Mouse (Mus musculus): Measurements from ENCODE around the gene Itpa. TPM values are rescaled to one million over a fixed set of nuclear protein-coding genes. Genes with fewer than 3 reads are reported as not detected.

Gene Itpa
- total and polyA plus RNA-seq, 3 experiments = 102 to 137 TPM; not detected in 1

GRCm38 (mm10) chr2:130727752-130728151 is 60.3 kb downstream of the Itpa start:
- Histone ChIP-seq H3K27me3 (ENCODE audit: control insufficient read depth in 1 of 2, insufficient read depth in 2 of 2, low read length in 2 of 2) (no peaks in the 10 kb centered on the region), H3K36me3 (ENCODE audit: control insufficient read depth in 1 of 2, insufficient read depth in 2 of 2, low read length in 2 of 2) (peaks cover 0 to 6% of the 10 kb centered on the region in 2 experiments; a peak in 1 of 4 replicates)

GRCm38 (mm10) chr2:130728906-130729585 is 61.6 kb downstream of the Itpa start:
- Histone ChIP-seq H3K4me1 (ENCODE audit: control insufficient read depth in 1 of 2, insufficient read depth in 2 of 2, low read length in 2 of 2) (no peaks in the 10 kb centered on the region; a peak in 1 of 4 replicates), H3K79me2 (ENCODE audit: control insufficient read depth, insufficient read depth, low read length, poor library complexity) (no peaks in the 10 kb centered on the region), H3K36me3 (ENCODE audit: control insufficient read depth in 1 of 2, insufficient read depth in 2 of 2, low read length in 2 of 2) (peaks cover 0 to 6% of the 10 kb centered on the region in 2 experiments; a peak in 1 of 4 replicates)

More at GRCm38 (mm10) chr2:130727752-130728151, 60.3 kb downstream of the Itpa start:
- Histone ChIP-seq H3K4me3 (ENCODE audit: control insufficient read depth in 1 of 2, insufficient read depth in 1 of 2, low read depth in 2 of 2, low read length in 2 of 2) (no peak overlapping the region), H3K27ac (ENCODE audit: control insufficient read depth, low read depth, low read length) (no peak overlapping the region), H3K9ac (ENCODE audit: control insufficient read depth, low read depth, low read length, poor library complexity, severe bottlenecking) (no peak overlapping the region), H3K9me3 (replicated peaks; ENCODE audit: insufficient read depth, low read length) (no peaks in the 10 kb centered on the region), H3K4me1 (ENCODE audit: control insufficient read depth in 1 of 2, insufficient read depth in 2 of 2, low read length in 2 of 2) (no peaks in the 10 kb centered on the region; a peak in 1 of 4 replicates), H3K79me2 (ENCODE audit: control insufficient read depth, insufficient read depth, low read length, poor library complexity) (no peaks in the 10 kb centered on the region)
- DNase-seq (ENCODE audit: low read depth, low spot score) = peak; percentile 18
- TF ChIP-seq ZKSCAN1 (IDR thresholded peaks at IDR 0.05; ENCODE audit: low read depth, low read length) (peak; percentile 95), ELF1 (IDR thresholded peaks at IDR 0.05; ENCODE audit: low read depth, low read length) (no peak)

GRCm38 (mm10) chr2:130730746-130731145 is 63.3 kb downstream of the Itpa start:
- no peaks in the 10 kb centered on the region; a peak in 1 of 4 replicates for H3K4me1 ChIP-seq (ENCODE audit: control insufficient read depth in 1 of 2, insufficient read depth in 2 of 2, low read length in 2 of 2)
- peaks cover 0 to 6% of the 10 kb centered on the region in 2 experiments; a peak in 1 of 4 replicates for H3K36me3 ChIP-seq (ENCODE audit: control insufficient read depth in 1 of 2, insufficient read depth in 2 of 2, low read length in 2 of 2)
- DNase-seq (ENCODE audit: low read depth, low spot score) = no peak
- H3K9ac ChIP-seq (ENCODE audit: control insufficient read depth, low read depth, low read length, poor library complexity, severe bottlenecking) = no peak overlapping the region
- H3K9me3 ChIP-seq (replicated peaks; ENCODE audit: insufficient read depth, low read length) = no peaks in the 10 kb centered on the region
- no peak overlapping the region for H3K27ac ChIP-seq (ENCODE audit: control insufficient read depth, low read depth, low read length)
- no peaks in the 10 kb centered on the region for H3K79me2 ChIP-seq (ENCODE audit: control insufficient read depth, insufficient read depth, low read length, poor library complexity)
- H3K4me3 ChIP-seq (ENCODE audit: control insufficient read depth in 1 of 2, insufficient read depth in 1 of 2, low read depth in 2 of 2, low read length in 2 of 2) = no peak overlapping the region
- H3K27me3 ChIP-seq (ENCODE audit: control insufficient read depth in 1 of 2, insufficient read depth in 2 of 2, low read length in 2 of 2) = no peaks in the 10 kb centered on the region
- TF ChIP-seq ZMIZ1 (IDR thresholded peaks at IDR 0.05; ENCODE audit: low read depth, low read length) (no peak), KAT2A (conservative IDR thresholded peaks at IDR 0.05; ENCODE audit: low read depth, low read length) (no peak), CHD2 (IDR thresholded peaks at IDR 0.05; ENCODE audit: low read length) (no peak), USF2 (IDR thresholded peaks at IDR 0.05; ENCODE audit: borderline replicate concordance in 1 of 2, insufficient read depth in 1 of 2, low read depth in 1 of 2, low read length in 2 of 2) (no peak), SMC3 (IDR thresholded peaks at IDR 0.05; ENCODE audit: low read depth, low read length) (no peak), TCF12 (IDR thresholded peaks at IDR 0.05; ENCODE audit: low read depth, low read length) (no peak), MEF2A (IDR thresholded peaks at IDR 0.05; ENCODE audit: extremely low read depth, insufficient replicate concordance, low read depth, low read length, poor library complexity, severe bottlenecking) (no peak), GABPA (IDR thresholded peaks at IDR 0.05; ENCODE audit: low read depth, low read length) (no peak), MAZ (IDR thresholded peaks at IDR 0.05; ENCODE audit: low read depth, low read length) (no peak), ZNF384 (IDR thresholded peaks at IDR 0.05; ENCODE audit: low read depth, low read length) (no peak), POLR2A (IDR thresholded peaks at IDR 0.05; ENCODE audit: control insufficient read depth in 1 of 2, insufficient read depth in 1 of 2, low read depth in 1 of 2, low read length in 2 of 2, poor library complexity in 1 of 2) (no peak), MYB (IDR thresholded peaks at IDR 0.05; ENCODE audit: low read depth, low read length) (no peak), NELFE (IDR thresholded peaks at IDR 0.05; ENCODE audit: low read depth, low read length) (no peak), BHLHE40 (IDR thresholded peaks at IDR 0.05; ENCODE audit: borderline replicate concordance, low read depth, low read length) (no peak), NRF1 (IDR thresholded peaks at IDR 0.05; ENCODE audit: insufficient read depth, low read depth, low read length, poor library complexity, severe bottlenecking) (no peak), GATA1 (IDR thresholded peaks at IDR 0.05; ENCODE audit: low read depth, low read length) (no peak)

More at GRCm38 (mm10) chr2:130728906-130729585, 61.6 kb downstream of the Itpa start:
- no peaks in the 10 kb centered on the region for H3K27me3 ChIP-seq (ENCODE audit: control insufficient read depth in 1 of 2, insufficient read depth in 2 of 2, low read length in 2 of 2)
- no peak for DNase-seq (ENCODE audit: low read depth, low spot score)
- H3K9ac ChIP-seq (ENCODE audit: control insufficient read depth, low read depth, low read length, poor library complexity, severe bottlenecking) = no peak overlapping the region
- no peaks in the 10 kb centered on the region for H3K9me3 ChIP-seq (replicated peaks; ENCODE audit: insufficient read depth, low read length)
- H3K27ac ChIP-seq (ENCODE audit: control insufficient read depth, low read depth, low read length) = no peak overlapping the region
- H3K4me3 ChIP-seq (ENCODE audit: control insufficient read depth in 1 of 2, insufficient read depth in 1 of 2, low read depth in 2 of 2, low read length in 2 of 2) = no peak overlapping the region
- TF ChIP-seq CHD2 (IDR thresholded peaks at IDR 0.05; ENCODE audit: low read length) = no peak
- no peak for TF ChIP-seq ETS1 (IDR thresholded peaks at IDR 0.05; ENCODE audit: low read depth, low read length)
- no peak for TF ChIP-seq USF2 (IDR thresholded peaks at IDR 0.05; ENCODE audit: borderline replicate concordance in 1 of 2, insufficient read depth in 1 of 2, low read depth in 1 of 2, low read length in 2 of 2)
- TF ChIP-seq EP300 (IDR thresholded peaks at IDR 0.05; ENCODE audit: low read depth in 1 of 2, low read length in 2 of 2) = no peak
- no peak for TF ChIP-seq BHLHE40 (IDR thresholded peaks at IDR 0.05; ENCODE audit: borderline replicate concordance, low read depth, low read length)
- no peak for TF ChIP-seq SMC3 (IDR thresholded peaks at IDR 0.05; ENCODE audit: low read depth, low read length)
- no peak for TF ChIP-seq MEF2A (IDR thresholded peaks at IDR 0.05; ENCODE audit: extremely low read depth, insufficient replicate concordance, low read depth, low read length, poor library complexity, severe bottlenecking)
- no peak for TF ChIP-seq POLR2AphosphoS5 (IDR thresholded peaks at IDR 0.05; ENCODE audit: borderline replicate concordance, low read depth, low read length)
- no peak for TF ChIP-seq RAD21 (IDR thresholded peaks at IDR 0.05; ENCODE audit: low read depth, low read length)
- TF ChIP-seq ZKSCAN1 (IDR thresholded peaks at IDR 0.05; ENCODE audit: low read depth, low read length) = no peak
- TF ChIP-seq GATA1 (IDR thresholded peaks at IDR 0.05; ENCODE audit: low read depth, low read length) = no peak
- no peak for TF ChIP-seq MAFK (IDR thresholded peaks at IDR 0.05; ENCODE audit: borderline replicate concordance, low read depth, low read length)
- no peak for TF ChIP-seq CHD1 (IDR thresholded peaks at IDR 0.05; ENCODE audit: low read depth, low read length)
- no peak for TF ChIP-seq ZMIZ1 (IDR thresholded peaks at IDR 0.05; ENCODE audit: low read depth, low read length)
- TF ChIP-seq ELF1 (IDR thresholded peaks at IDR 0.05; ENCODE audit: low read depth, low read length) = no peak
- TF ChIP-seq TAL1 (IDR thresholded peaks at IDR 0.05; ENCODE audit: low read length) = no peak
- no peak for TF ChIP-seq SIN3A (IDR thresholded peaks at IDR 0.05; ENCODE audit: low read length)
